Mouse (Mus musculus): ENCODE measurements around the gene Dag1. TPM values are rescaled to one million over a fixed set of nuclear protein-coding genes. Genes with fewer than 3 reads are reported as not detected.

The Dag1 gene
- polyA plus RNA-seq, 1 experiment: 60.0 TPM

- DNase-seq (ENCODE audit: low read depth): no peak
These were observed 80.2 kb downstream of the Dag1 start for GRCm38 (mm10) chr9:108183531-108183994.

GRCm38 (mm10) chr9:108182806-108183506, 80.8 kb downstream of the Dag1 start:
- no peak for DNase-seq (ENCODE audit: low read depth)

- DNase-seq (ENCODE audit: low read depth): no peak
These were observed 85.4 kb downstream of the Dag1 start for GRCm38 (mm10) chr9:108178391-108178790.

- DNase-seq (ENCODE audit: low read depth): no peak
These were observed 88.5 kb downstream of the Dag1 start for GRCm38 (mm10) chr9:108175116-108175838.

- no peak for DNase-seq (ENCODE audit: low read depth)
These were observed 90.9 kb downstream of the Dag1 start for GRCm38 (mm10) chr9:108172777-108173350.

GRCm38 (mm10) chr9:108169751-108170150, 94.0 kb downstream of the Dag1 start:
- no peak for DNase-seq (ENCODE audit: low read depth)

GRCm38 (mm10) chr9:108165143-108165542, 98.6 kb downstream of the Dag1 start:
- DNase-seq (ENCODE audit: low read depth): no peak

- no peak for DNase-seq (ENCODE audit: low read depth)
These were observed 100.0 kb downstream of the Dag1 start for GRCm38 (mm10) chr9:108163646-108164284.

- no peak for DNase-seq (ENCODE audit: low read depth)
These were observed 105.9 kb downstream of the Dag1 start for GRCm38 (mm10) chr9:108157891-108158290.

- DNase-seq (ENCODE audit: low read depth): no peak
These were observed 106.3 kb downstream of the Dag1 start for GRCm38 (mm10) chr9:108157451-108157850.

- DNase-seq (ENCODE audit: low read depth): no peak
These were observed 107.0 kb downstream of the Dag1 start for GRCm38 (mm10) chr9:108156786-108157185.

GRCm38 (mm10) chr9:108154814-108155213, 108.9 kb downstream of the Dag1 start:
- no peak for DNase-seq (ENCODE audit: low read depth)

Other genes starting within 250 kb of the Dag1 start
- 51.3 and 52.0 TPM in 2 replicates for gene Gmppb, start 214.7 kb downstream of the Dag1 start, polyA plus RNA-seq (2012; rRNA removed)
- 9.0 and 9.8 TPM in 2 replicates for gene Amigo3, start 210.8 kb downstream of the Dag1 start, polyA plus RNA-seq (2012; rRNA removed)
- 0.32 and 0.94 TPM in 2 replicates for gene Mst1, start 183.5 kb downstream of the Dag1 start, polyA plus RNA-seq (2012; rRNA removed)
- 69.5 and 90.7 TPM in 2 replicates for gene Rnf123, start 180.6 kb downstream of the Dag1 start, polyA plus RNA-seq (2012; rRNA removed)
- 94.2 and 118 TPM in 2 replicates for gene Apeh, start 169.4 kb downstream of the Dag1 start, polyA plus RNA-seq (2012; rRNA removed)
- gene Bsn, start 73.6 kb downstream of the Dag1 start, polyA plus RNA-seq (2012; rRNA removed): 1.5 and 1.9 TPM in 2 replicates
- 26.4 and 27.3 TPM in 2 replicates for gene Nicn1, start 26.5 kb upstream of the Dag1 start, polyA plus RNA-seq (2012; rRNA removed)
- 37.3 and 45.6 TPM in 2 replicates for gene Amt, start 32.9 kb upstream of the Dag1 start, polyA plus RNA-seq (2012; rRNA removed)
- 151 and 208 TPM in 2 replicates for gene Rhoa, start 42.2 kb upstream of the Dag1 start, polyA plus RNA-seq (2012; rRNA removed)
- 78.7 and 101 TPM in 2 replicates for gene Tcta, start 42.2 kb upstream of the Dag1 start, polyA plus RNA-seq (2012; rRNA removed)
- 823 and 905 TPM in 2 replicates for gene Gpx1, start 74.9 kb upstream of the Dag1 start, polyA plus RNA-seq (2012; rRNA removed)
- gene Usp4, start 83.9 kb upstream of the Dag1 start, polyA plus RNA-seq (2012; rRNA removed): 66.8 and 69.5 TPM in 2 replicates
- gene 1700102P08Rik, start 128.8 kb upstream of the Dag1 start, polyA plus RNA-seq (2012; rRNA removed): 0.25 and 0.34 TPM in 2 replicates
- 0.04 and 0.16 TPM in 2 replicates for gene Ccdc36, start 164.5 kb upstream of the Dag1 start, polyA plus RNA-seq (2012; rRNA removed)
- gene BC048562, start 172.5 kb upstream of the Dag1 start, polyA plus RNA-seq (2012; rRNA removed): not detected in 2 replicates
- gene Ccdc71, start 196.6 kb upstream of the Dag1 start, polyA plus RNA-seq (2012; rRNA removed): 21.5 and 23.2 TPM in 2 replicates
- gene Klhdc8b, start 197.6 kb upstream of the Dag1 start, polyA plus RNA-seq (2012; rRNA removed): 56.8 and 58.8 TPM in 2 replicates
- gene Lamb2, start 215.8 kb upstream of the Dag1 start, polyA plus RNA-seq (2012; rRNA removed): 174 and 220 TPM in 2 replicates
- 150 and 161 TPM in 2 replicates for gene Usp19, start 226.6 kb upstream of the Dag1 start, polyA plus RNA-seq (2012; rRNA removed)
- gene Qars, start 243.7 kb upstream of the Dag1 start, polyA plus RNA-seq (2012; rRNA removed): 248 and 249 TPM in 2 replicates

Data from gonadal fat pad, adult 2 months (tissue).